Mouse (Mus musculus): Measurements from ENCODE around the gene Cnbd2. TPM values are rescaled to one million over a fixed set of nuclear protein-coding genes. Genes with fewer than 3 reads are reported as not detected.

Gene Cnbd2
- polyA plus RNA-seq, 1 experiment, result 2.5 TPM

DNA sequence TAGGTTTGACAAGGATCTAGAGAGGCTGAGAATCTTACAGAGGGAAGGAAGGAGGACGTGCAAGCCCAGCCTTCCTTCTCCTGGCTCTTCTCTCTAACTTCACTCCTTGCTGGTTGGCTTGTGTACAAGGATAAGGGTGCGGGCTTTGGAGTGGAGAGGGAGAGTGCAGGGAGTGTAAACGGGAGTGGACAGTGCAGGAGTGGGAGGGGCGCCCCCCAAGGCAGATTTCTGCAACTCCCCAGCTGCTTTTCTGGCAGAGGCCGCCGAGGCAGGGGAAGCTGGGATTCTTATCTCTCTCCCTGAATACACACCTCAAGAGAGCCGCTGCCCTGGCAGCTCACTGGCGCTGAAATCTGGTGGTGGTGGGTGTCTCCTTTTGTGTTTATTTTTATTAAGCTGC lies 110.5 kb downstream of the Cnbd2 start:
- no peak for TF ChIP-seq POLR2A (IDR thresholded peaks at IDR 0.05; ENCODE audit: low read depth, low read length)
- TF ChIP-seq CTCF (conservative IDR thresholded peaks at IDR 0.05; ENCODE audit: insufficient read depth, insufficient read length, low read depth, low read length), result no peak
- Histone ChIP-seq H3K36me3 (ENCODE audit: control insufficient read depth, insufficient read depth, low read length) (no peaks in the 10 kb centered on the region), H3K27me3 (replicated peaks; ENCODE audit: control insufficient read depth, insufficient read depth, low read length) (no peaks in the 10 kb centered on the region), H3K4me3 (ENCODE audit: insufficient read depth, low read depth, low read length) (no peak overlapping the region), H3K4me1 (ENCODE audit: control insufficient read depth, insufficient read depth, low read length) (0 out of 2 replicates have a peak, but pooled peaks cover 2% of the 10 kb centered on the region), H3K27ac (ENCODE audit: insufficient read depth, low read depth, low read length) (peak overlapping the region; percentile 4; the same call in 1 of the 2 replicates)
- WGBS, result 30% methylated on average over 7 of the region's 8 CpGs
- no peak for DNase-seq

- 72% methylated on average over 4 of the region's 4 CpGs for WGBS
- TF ChIP-seq CTCF (conservative IDR thresholded peaks at IDR 0.05; ENCODE audit: insufficient read depth, insufficient read length, low read depth, low read length) (no peak), POLR2A (IDR thresholded peaks at IDR 0.05; ENCODE audit: low read depth, low read length) (no peak)
- Histone ChIP-seq H3K27me3 (replicated peaks; ENCODE audit: control insufficient read depth, insufficient read depth, low read length) (no peaks in the 10 kb centered on the region), H3K36me3 (ENCODE audit: control insufficient read depth, insufficient read depth, low read length) (no peaks in the 10 kb centered on the region), H3K27ac (ENCODE audit: insufficient read depth, low read depth, low read length) (no peak overlapping the region), H3K4me1 (ENCODE audit: control insufficient read depth, insufficient read depth, low read length) (0 out of 2 replicates have a peak, but pooled peaks cover 2% of the 10 kb centered on the region), H3K4me3 (ENCODE audit: insufficient read depth, low read depth, low read length) (no peak overlapping the region)
- no peak for DNase-seq
Observed at GRCm38 (mm10) chr2:156423672-156424071, 111.6 kb downstream of the Cnbd2 start.

Other genes with a start within 250 kb of the Cnbd2 start
- gene Spag4, start 247.1 kb upstream of the Cnbd2 start, polyA plus RNA-seq (2012; rRNA removed), result 3.3 and 3.6 TPM in 2 replicates
- 57.2 and 72.4 TPM in 2 replicates for gene Cpne1, start 200.3 kb upstream of the Cnbd2 start, polyA plus RNA-seq (2012; rRNA removed)
- gene Rbm12, start 200.3 kb upstream of the Cnbd2 start, polyA plus RNA-seq (2012; rRNA removed), result 13.2 and 14.8 TPM in 2 replicates
- gene Gm28036, start 185.2 kb upstream of the Cnbd2 start, polyA plus RNA-seq (2012; rRNA removed), result 1.9 and 2.6 TPM in 2 replicates
- gene Romo1, start 168.3 kb upstream of the Cnbd2 start, polyA plus RNA-seq (2012; rRNA removed), result 396 and 507 TPM in 2 replicates
- 112 and 138 TPM in 2 replicates for gene Nfs1, start 168.1 kb upstream of the Cnbd2 start, polyA plus RNA-seq (2012; rRNA removed)
- 31.1 and 39.3 TPM in 2 replicates for gene Rbm39, start 132.1 kb upstream of the Cnbd2 start, polyA plus RNA-seq (2012; rRNA removed)
- gene Phf20, start 115.8 kb upstream of the Cnbd2 start, polyA plus RNA-seq (2012; rRNA removed), result 14.6 and 16.3 TPM in 2 replicates
- gene Scand1, start 405 bp downstream of the Cnbd2 start, polyA plus RNA-seq (2012; rRNA removed), result 154 and 230 TPM in 2 replicates
- 38.1 and 38.7 TPM in 2 replicates for gene Epb41l1, start 108.6 kb downstream of the Cnbd2 start, polyA plus RNA-seq (2012; rRNA removed)
- 25.7 and 29.3 TPM in 2 replicates for gene Aar2, start 235.3 kb downstream of the Cnbd2 start, polyA plus RNA-seq (2012; rRNA removed)

Measured in kidney, adult 2 months (tissue).